Mouse (Mus musculus) cerebellum, adult 9-10 months (tissue): Measurements from ENCODE around the gene Epn2.
"Not testable (repeated sequence)": the region's sequence is repeated elsewhere in the genome, so short reads cannot be mapped to it uniquely, and the experiment has no call there.

Source experiments
- DNase-seq: peaks from one replicate; pipeline ENCODE4 v3.0.0; 2022

The Epn2 gene

GRCm38 (mm10) chr11:61590516-61591213 lies 11.2 kb upstream of the Epn2 start:
- DNase-seq = no peak

GRCm38 (mm10) chr11:61585421-61585820 lies 5.9 kb upstream of the Epn2 start:
- no peak for DNase-seq

GRCm38 (mm10) chr11:61584830-61585229 lies 5.3 kb upstream of the Epn2 start:
- no peak for DNase-seq

- no peak for DNase-seq
Observed at GRCm38 (mm10) chr11:61584096-61584495, 4.6 kb upstream of the Epn2 start.

- not testable (repeated sequence) for DNase-seq
Observed at GRCm38 (mm10) chr11:61582808-61583207, 3.3 kb upstream of the Epn2 start.

GRCm38 (mm10) chr11:61579878-61580381 lies 443 bp upstream of the Epn2 start:
- DNase-seq = no peak

- DNase-seq = peak; percentile 55
Observed at GRCm38 (mm10) chr11:61578541-61578982, 925 bp downstream of the Epn2 start.

GRCm38 (mm10) chr11:61577991-61578390 lies 1.5 kb downstream of the Epn2 start:
- DNase-seq = peak; percentile 31

GRCm38 (mm10) chr11:61577349-61577748 lies 2.1 kb downstream of the Epn2 start:
- DNase-seq = peak; percentile 34

GRCm38 (mm10) chr11:61573266-61573665 lies 6.2 kb downstream of the Epn2 start:
- DNase-seq = no peak

GRCm38 (mm10) chr11:61571225-61571624 lies 8.3 kb downstream of the Epn2 start:
- DNase-seq = no peak

- no peak for DNase-seq
Observed at GRCm38 (mm10) chr11:61569671-61570070, 9.8 kb downstream of the Epn2 start.

- DNase-seq = peak; percentile 92
Observed at GRCm38 (mm10) chr11:61564566-61564965, 14.9 kb downstream of the Epn2 start.

- no peak for DNase-seq
Observed at GRCm38 (mm10) chr11:61563939-61564338, 15.5 kb downstream of the Epn2 start.

GRCm38 (mm10) chr11:61562421-61562820 lies 17.1 kb downstream of the Epn2 start:
- DNase-seq = peak; percentile 86

GRCm38 (mm10) chr11:61559572-61559971 lies 19.9 kb downstream of the Epn2 start:
- no peak for DNase-seq

GRCm38 (mm10) chr11:61553015-61553754 lies 26.3 kb downstream of the Epn2 start:
- peak; percentile 75 for DNase-seq

- DNase-seq = no peak
Observed at GRCm38 (mm10) chr11:61550631-61551030, 28.9 kb downstream of the Epn2 start.

GRCm38 (mm10) chr11:61547710-61548109 lies 31.8 kb downstream of the Epn2 start:
- no peak for DNase-seq

- no peak for DNase-seq
Observed at GRCm38 (mm10) chr11:61546452-61546851, 33.0 kb downstream of the Epn2 start.

- DNase-seq = no peak
Observed at GRCm38 (mm10) chr11:61545586-61545985, 33.9 kb downstream of the Epn2 start.

- no peak for DNase-seq
Observed at GRCm38 (mm10) chr11:61541106-61541505, 38.4 kb downstream of the Epn2 start.

- no peak for DNase-seq
Observed at GRCm38 (mm10) chr11:61540642-61541041, 38.8 kb downstream of the Epn2 start.

GRCm38 (mm10) chr11:61537362-61537761 lies 42.1 kb downstream of the Epn2 start:
- DNase-seq = no peak
